Mouse (Mus musculus) stomach, embryonic 14.5 days (tissue): ENCODE results near the gene Ssr3. TPM values are rescaled to one million over a fixed set of nuclear protein-coding genes. Genes with fewer than 3 reads are reported as not detected.

Experiments
- ATAC-seq: fragments of 200-750 bp; cut with Nextera tagmentation; 2 replicates; pipeline ENCODE4 v1.8.0; 2017; ENCODE audit warnings: low read depth, moderate TSS enrichment; ENCODE audit not compliant: insufficient number of reproducible peaks, insufficient read depth, low FRiP score
- H3K27ac ChIP-seq: fragments of 300-500 bp; sonication (generic); 2 replicates; pipeline ENCODE4 v1.5.1; 2014; ENCODE audit warnings: mild to moderate bottlenecking, low read length, moderate library complexity, mixed read lengths
- H3K27me3 ChIP-seq: fragments of 300-500 bp; sonication (generic); 2 replicates; pipeline ENCODE4 v1.6.1; 2014; ENCODE audit warnings: low read length, control low read depth, mixed read lengths; ENCODE audit not compliant: control insufficient read depth, insufficient read depth
- H3K36me3 ChIP-seq: fragments of 300-500 bp; sonication (generic); 2 replicates; pipeline ENCODE4 v1.6.1; 2014; ENCODE audit warnings: mild to moderate bottlenecking, control low read depth, low read length, moderate library complexity, mixed read lengths; ENCODE audit not compliant: control insufficient read depth, insufficient read depth
- H3K4me1 ChIP-seq: fragments of 300-500 bp; sonication (generic); 2 replicates; pipeline ENCODE4 v1.6.1; 2014; ENCODE audit warnings: low read length, control low read depth, mixed read lengths; ENCODE audit not compliant: control insufficient read depth, insufficient read depth
- H3K4me2 ChIP-seq: fragments of 300-500 bp; sonication (generic); replicated peaks from 2 replicates; pipeline ENCODE4 v1.6.1; 2014; ENCODE audit warnings: low read depth, low read length, control low read depth
- H3K4me3 ChIP-seq: fragments of 300-500 bp; sonication (generic); 2 replicates; pipeline ENCODE4 v1.5.1; 2014; ENCODE audit warnings: low read depth, low read length, control low read depth
- H3K9ac ChIP-seq: fragments of 300-500 bp; sonication (generic); replicated peaks from 2 replicates; pipeline ENCODE4 v1.6.1; 2014; ENCODE audit warnings: low read depth, mild to moderate bottlenecking, control low read depth, low read length, moderate library complexity, mixed read lengths
- H3K9me3 ChIP-seq: fragments of 300-500 bp; sonication (generic); 2 replicates; pipeline ENCODE4 v1.6.1; 2016; ENCODE audit warnings: low read depth, low read length, control low read depth; ENCODE audit not compliant: control insufficient read depth
- WGBS: fragments of 180-500 bp; shearing (Covaris S2); extraction: QIAGEN DNeasy Blood & Tissue Kit; methylation state at CpG from one replicate; pipeline ENCODE4 v1.1.7; 2014; 5-methylcytosine and 5-hydroxymethylcytosine counted together
- polyA plus RNA-seq: library from polyadenylated mRNA; unstranded; fragments of >200 nt; fragmentation: Nextera tagmentation; extraction: Ambion mirVana; gene quantifications from 2 replicates; pipeline ENCODE4 v1.2.1, GENCODE M21; 2014

Gene Ssr3
- polyA plus RNA-seq, 1 experiment from 2014 or later: 272 TPM

DNA sequence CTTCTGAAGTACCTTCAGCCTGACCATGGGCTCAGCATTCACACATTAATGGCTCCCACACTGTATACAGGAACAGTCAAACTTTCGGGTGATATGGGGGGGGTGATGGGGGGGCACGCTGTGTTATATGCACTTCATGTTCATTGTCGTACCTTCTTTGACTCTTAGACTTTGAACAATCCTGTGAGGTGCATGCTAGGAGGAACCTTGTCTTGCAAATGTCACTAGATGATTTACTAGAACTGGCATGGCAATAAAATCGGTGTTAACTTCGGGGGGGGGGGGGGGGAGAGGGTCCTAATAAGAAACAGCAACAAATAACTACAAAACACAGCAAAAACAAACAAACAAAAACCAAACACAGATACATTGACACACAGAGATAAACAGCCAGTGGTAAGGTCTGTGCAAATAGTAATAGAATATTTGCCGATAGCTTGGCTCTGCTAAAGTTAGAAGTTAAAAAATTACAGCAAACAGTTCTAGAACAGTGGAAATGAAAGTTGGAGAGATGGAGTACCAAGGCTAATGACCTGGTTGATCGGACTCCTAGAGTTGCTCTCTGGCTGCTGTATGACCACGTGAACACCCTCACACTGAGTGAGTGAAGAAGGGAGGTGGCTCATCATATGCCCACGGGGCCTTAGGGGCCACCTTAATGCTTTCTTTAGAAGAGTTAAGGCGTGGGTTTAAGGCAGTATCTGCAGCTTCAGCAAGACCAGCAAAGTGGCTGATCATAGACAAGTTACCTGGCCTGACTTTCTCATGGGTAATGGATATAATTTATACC, 26.3 kb downstream of the Ssr3 start:
- Histone ChIP-seq H3K9ac (no peak overlapping the region), H3K27ac (no peak overlapping the region), H3K4me2 (no peak overlapping the region), H3K27me3 (no peaks in the 10 kb centered on the region), H3K4me1 (no peaks in the 10 kb centered on the region; the same call in 1 of the 2 replicates), H3K36me3 (no peaks in the 10 kb centered on the region; the same call in 1 of the 2 replicates), H3K9me3 (no peaks in the 10 kb centered on the region), H3K4me3 (no peak overlapping the region)
- no peak for ATAC-seq
- WGBS: 82% methylated on average over 10 of the region's 10 CpGs

DNA sequence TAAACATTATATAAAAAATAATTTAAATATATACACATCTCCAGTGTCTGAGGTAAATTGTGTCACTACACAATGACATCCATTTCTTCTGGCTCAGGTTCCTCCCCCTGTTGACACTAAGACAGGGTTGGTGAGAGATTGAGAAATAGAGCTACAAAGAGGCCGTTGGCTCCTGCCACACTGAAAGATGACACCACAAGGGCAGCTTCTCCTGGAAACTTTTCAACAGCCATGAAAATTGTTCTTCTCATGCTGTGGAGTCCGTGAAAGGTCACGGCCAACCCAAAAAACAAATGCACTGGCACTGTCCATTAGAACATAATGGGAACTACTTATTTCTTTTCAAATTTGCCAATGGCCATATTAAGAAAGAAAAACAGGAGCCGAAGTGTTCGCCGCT, 27.2 kb downstream of the Ssr3 start:
- Histone ChIP-seq H3K36me3 (no peaks in the 10 kb centered on the region; the same call in 1 of the 2 replicates), H3K9me3 (no peaks in the 10 kb centered on the region), H3K27ac (no peak overlapping the region), H3K4me2 (no peak overlapping the region), H3K4me1 (no peaks in the 10 kb centered on the region; the same call in 1 of the 2 replicates), H3K9ac (no peak overlapping the region), H3K27me3 (no peaks in the 10 kb centered on the region), H3K4me3 (no peak overlapping the region)
- WGBS: 71% methylated on average over 6 of the region's 6 CpGs
- no peak for ATAC-seq

DNA sequence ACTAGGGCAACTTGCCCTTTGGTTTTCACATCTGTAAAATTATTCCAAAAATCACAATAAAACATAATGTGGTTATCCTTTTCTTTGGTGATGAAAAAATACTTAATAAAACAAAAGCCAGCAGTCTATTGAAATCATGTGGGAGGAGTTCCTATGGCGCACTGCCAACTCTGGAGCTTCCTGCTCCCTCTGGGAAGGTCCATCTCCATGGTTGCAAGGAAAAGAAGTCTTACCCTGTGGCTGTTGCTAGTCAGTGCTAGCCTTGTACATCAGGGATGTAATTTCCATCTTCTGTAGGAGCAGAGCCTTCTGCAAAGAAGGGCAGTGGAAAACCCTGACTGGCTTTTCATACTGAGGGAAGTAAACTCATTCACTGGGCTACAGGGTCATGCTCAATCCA, 29.0 kb downstream of the Ssr3 start:
- no peaks in the 10 kb centered on the region for H3K9me3 ChIP-seq
- no peak for ATAC-seq
- H3K9ac ChIP-seq: no peak overlapping the region
- no peaks in the 10 kb centered on the region for H3K27me3 ChIP-seq
- H3K27ac ChIP-seq: no peak overlapping the region
- whole genome bisulfite sequencing: 87% methylated on average over 1 of the region's 1 CpGs
- no peaks in the 10 kb centered on the region; the same call in 1 of the 2 replicates for H3K4me1 ChIP-seq
- no peaks in the 10 kb centered on the region; the same call in 1 of the 2 replicates for H3K36me3 ChIP-seq
- no peak overlapping the region for H3K4me3 ChIP-seq
- no peak overlapping the region for H3K4me2 ChIP-seq

GRCm38 (mm10) chr3:65360163-65360969, 32.1 kb downstream of the Ssr3 start:
- no peak for ATAC-seq
- WGBS: 31% methylated on average over 8 of the region's 8 CpGs
- Histone ChIP-seq H3K27ac (no peak overlapping the region), H3K4me3 (no peak overlapping the region), H3K4me1 (no peaks in the 10 kb centered on the region; the same call in 1 of the 2 replicates), H3K36me3 (no peaks in the 10 kb centered on the region), H3K9ac (no peak overlapping the region), H3K4me2 (no peak overlapping the region), H3K27me3 (no peaks in the 10 kb centered on the region), H3K9me3 (no peaks in the 10 kb centered on the region)

DNA sequence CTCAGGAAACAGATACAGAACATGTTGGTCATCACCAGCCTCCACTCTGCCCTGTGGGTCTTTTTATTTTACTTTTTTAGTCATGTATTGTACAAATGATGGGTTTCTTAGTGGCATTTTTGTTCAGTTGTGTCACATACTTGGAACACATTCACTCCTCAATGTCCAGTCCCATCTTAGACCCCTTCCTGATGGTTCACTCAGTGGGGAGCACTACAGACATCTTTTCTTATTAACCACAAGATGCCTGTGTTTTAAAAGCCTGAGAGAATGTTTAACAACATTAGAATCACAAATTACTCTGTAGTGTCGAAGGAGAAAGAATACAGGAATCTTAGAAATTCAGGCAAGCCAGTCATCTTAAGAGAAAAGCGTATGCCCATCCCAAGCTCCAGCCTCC, 33.6 kb downstream of the Ssr3 start:
- Histone ChIP-seq H3K9me3 (no peaks in the 10 kb centered on the region), H3K36me3 (no peaks in the 10 kb centered on the region), H3K4me1 (no peaks in the 10 kb centered on the region; the same call in 1 of the 2 replicates), H3K27ac (no peak overlapping the region), H3K4me2 (no peak overlapping the region), H3K27me3 (no peaks in the 10 kb centered on the region), H3K4me3 (no peak overlapping the region), H3K9ac (no peak overlapping the region)
- 77% methylated on average over 2 of the region's 2 CpGs for WGBS
- no peak for ATAC-seq

DNA sequence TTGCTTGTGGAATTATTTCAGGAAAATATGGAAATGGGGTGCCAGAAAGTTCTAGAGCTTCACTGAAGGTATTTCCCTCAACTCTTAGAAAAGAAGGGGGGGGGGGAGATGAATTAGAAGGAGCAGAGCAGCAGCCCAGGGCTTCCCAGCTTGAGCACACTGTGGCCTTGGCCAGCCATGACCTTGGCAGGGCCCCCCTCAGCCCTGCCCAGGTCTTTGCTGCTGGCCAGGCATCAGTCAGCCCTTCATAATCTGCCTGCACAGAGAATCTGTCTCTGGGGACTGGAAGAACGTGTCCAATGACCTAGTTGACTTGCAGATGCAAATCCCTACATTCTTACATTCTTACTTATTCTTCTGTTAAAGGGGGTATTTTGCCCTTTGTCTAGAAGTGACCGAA, 34.1 kb downstream of the Ssr3 start:
- Histone ChIP-seq H3K4me2 (no peak overlapping the region), H3K9ac (no peak overlapping the region), H3K27ac (no peak overlapping the region), H3K36me3 (no peaks in the 10 kb centered on the region), H3K27me3 (no peaks in the 10 kb centered on the region), H3K4me3 (no peak overlapping the region), H3K4me1 (no peaks in the 10 kb centered on the region; the same call in 1 of the 2 replicates), H3K9me3 (no peaks in the 10 kb centered on the region)
- ATAC-seq: no peak
- WGBS: 54% methylated on average over 2 of the region's 2 CpGs

GRCm38 (mm10) chr3:65355479-65355878, 36.9 kb downstream of the Ssr3 start:
- no peaks in the 10 kb centered on the region for H3K36me3 ChIP-seq
- H3K9me3 ChIP-seq: no peaks in the 10 kb centered on the region
- H3K27ac ChIP-seq: no peak overlapping the region
- H3K4me2 ChIP-seq: no peak overlapping the region
- 42% methylated on average over 6 of the region's 6 CpGs for WGBS
- no peaks in the 10 kb centered on the region for H3K27me3 ChIP-seq
- H3K9ac ChIP-seq: no peak overlapping the region
- H3K4me3 ChIP-seq: no peak overlapping the region
- ATAC-seq: peak; percentile 10; the same call in 1 of the 2 replicates
- no peaks in the 10 kb centered on the region for H3K4me1 ChIP-seq

DNA sequence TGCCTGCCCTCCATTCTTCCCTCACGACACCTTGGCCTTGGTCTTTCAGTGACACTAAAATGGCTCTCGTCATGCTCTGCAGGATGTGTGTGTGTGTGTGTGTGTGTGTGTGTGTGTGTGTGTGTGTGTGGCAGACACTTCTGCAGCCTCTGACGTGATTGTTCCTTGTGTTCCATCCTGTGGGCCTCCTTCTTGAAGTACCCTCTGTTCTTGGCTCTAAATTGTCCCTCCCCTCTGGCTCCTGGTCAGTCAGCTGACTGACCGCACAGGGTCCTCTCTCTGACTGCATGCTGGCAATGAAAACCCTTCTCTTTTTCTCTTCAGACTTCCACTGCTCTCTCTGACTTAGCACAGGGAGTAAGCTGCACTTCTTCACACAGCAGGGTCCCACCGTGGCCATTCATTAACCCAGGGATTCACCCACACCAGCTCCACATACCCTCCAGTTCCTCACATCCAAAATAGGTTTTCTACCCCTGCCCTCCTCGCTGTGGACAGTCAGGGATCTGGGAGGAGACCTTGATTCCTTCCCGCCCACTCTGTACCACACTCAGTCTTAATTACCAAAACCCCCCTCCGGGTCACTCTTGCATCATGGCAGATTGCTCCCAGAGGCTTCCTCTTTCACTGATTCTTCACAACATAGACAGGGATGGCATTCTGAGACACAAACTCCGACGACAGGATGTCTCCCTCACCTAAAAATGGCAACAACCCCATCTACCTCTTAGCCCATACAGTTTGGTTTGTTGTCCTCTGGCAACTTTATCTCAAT, 39.0 kb downstream of the Ssr3 start:
- no peaks in the 10 kb centered on the region for H3K9me3 ChIP-seq
- no peaks in the 10 kb centered on the region for H3K27me3 ChIP-seq
- WGBS: 73% methylated on average over 10 of the region's 10 CpGs
- no peak overlapping the region for H3K9ac ChIP-seq
- H3K4me3 ChIP-seq: no peak overlapping the region
- H3K4me2 ChIP-seq: no peak overlapping the region
- no peak overlapping the region for H3K27ac ChIP-seq
- ATAC-seq: no peak
- no peaks in the 10 kb centered on the region for H3K36me3 ChIP-seq
- H3K4me1 ChIP-seq: no peaks in the 10 kb centered on the region
